Mouse (Mus musculus): ENCODE measurements at regions not wholly inside any gene's neighbourhood (a gene's known extent, or its start where the extent isn't known, plus 50 kb on each side); places are given as distances from the start of the nearest gene placed in this dataset.

GRCm38 (mm10) chr13:112171940-112172715, 116.1 kb upstream of the Ankrd55 start:
- ATAC-seq (replicated peaks; ENCODE audit: insufficient number of reproducible peaks, low FRiP score, low TSS enrichment, poor library complexity, severe bottlenecking) = no peak

DNA sequence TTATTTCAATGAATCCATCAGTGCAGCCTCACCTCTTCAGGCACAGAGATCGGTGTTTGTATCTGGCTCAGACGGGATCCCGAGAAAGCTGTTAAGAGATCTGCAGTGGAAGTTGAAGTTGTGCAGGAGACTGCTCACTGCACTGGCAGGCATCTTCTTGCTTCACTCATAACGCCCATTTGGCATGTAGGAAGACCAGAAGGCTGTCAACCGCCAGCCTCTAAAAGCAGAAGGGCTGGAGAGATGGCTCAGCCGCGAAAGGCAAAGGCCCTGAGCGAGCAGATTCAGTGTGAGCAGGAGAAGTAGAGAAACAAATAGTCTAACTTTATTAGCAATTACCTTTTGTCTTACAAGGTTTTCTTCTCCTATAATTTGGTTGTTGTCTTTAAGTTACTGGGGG, 114.3 kb upstream of the Ankrd55 start:
- ATAC-seq (replicated peaks; ENCODE audit: insufficient number of reproducible peaks, low FRiP score, low TSS enrichment, poor library complexity, severe bottlenecking) = no peak

- ATAC-seq (replicated peaks; ENCODE audit: insufficient number of reproducible peaks, low FRiP score, low TSS enrichment, poor library complexity, severe bottlenecking) = no peak
These were observed 110.2 kb upstream of the Ankrd55 start for GRCm38 (mm10) chr13:112178031-112178430.

GRCm38 (mm10) chr13:112183996-112184395, 104.3 kb upstream of the Ankrd55 start:
- ATAC-seq (replicated peaks; ENCODE audit: insufficient number of reproducible peaks, low FRiP score, low TSS enrichment, poor library complexity, severe bottlenecking) = no peak

DNA sequence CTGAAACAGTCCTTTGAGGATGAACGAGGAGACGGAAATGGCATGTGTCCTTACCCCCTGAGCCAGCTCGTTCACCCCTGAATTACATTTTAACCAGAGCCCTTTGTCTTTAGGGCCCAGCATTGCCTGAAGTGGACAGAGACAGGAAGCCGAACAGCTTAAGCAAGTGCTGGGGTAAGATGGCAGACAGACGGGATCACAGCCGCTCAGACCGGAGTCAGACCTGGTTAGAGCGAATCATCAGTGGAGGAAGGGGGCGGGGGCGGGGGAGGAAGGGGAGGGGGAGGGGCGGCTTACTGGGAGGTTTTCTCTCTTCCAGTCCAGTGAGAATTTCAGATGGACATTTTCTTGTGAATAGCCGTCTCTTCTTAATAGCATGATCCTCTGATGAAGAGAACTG, 103.1 kb upstream of the Ankrd55 start:
- ATAC-seq (replicated peaks; ENCODE audit: insufficient number of reproducible peaks, low FRiP score, low TSS enrichment, poor library complexity, severe bottlenecking) = no peak

DNA sequence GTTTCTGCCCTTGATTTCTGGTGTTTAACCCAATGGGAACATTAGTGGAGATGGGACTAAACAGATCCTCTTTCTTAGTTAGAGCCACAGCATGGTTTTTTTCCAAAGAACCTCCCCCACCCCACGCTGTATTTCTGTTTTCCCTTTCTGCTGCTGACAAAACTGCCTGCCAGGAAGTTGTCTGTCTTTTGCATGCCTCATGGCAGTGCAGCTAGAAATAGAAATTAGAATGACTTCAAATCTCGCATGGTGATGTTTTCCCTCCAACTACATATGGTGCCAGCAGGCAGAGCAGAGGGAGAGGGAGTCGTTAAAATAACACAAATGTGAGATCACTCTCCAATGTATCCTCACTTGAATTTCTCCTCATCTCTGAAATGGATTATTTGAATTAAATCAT, 101.0 kb upstream of the Ankrd55 start:
- no peak for ATAC-seq (replicated peaks; ENCODE audit: insufficient number of reproducible peaks, low FRiP score, low TSS enrichment, poor library complexity, severe bottlenecking)

DNA sequence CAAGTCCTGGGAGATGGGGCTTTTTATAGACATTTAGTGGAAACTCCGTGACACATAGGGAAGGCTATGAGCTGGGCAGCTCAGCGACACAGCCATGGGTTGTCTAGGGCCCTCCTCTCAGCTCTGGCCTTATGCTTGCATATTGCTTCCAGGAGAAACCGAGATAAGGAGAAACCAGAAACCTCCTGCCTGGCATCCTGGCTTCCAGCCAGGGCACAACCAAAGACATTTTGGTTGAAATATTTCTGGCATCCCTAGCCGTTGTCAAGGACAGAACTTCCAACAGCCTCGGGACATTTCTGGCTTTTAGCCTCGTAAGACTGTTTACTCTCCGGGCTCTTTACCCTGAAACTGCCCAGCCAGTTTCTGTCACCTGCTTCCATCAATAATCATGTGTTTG, 99.9 kb upstream of the Ankrd55 start:
- ATAC-seq (replicated peaks; ENCODE audit: insufficient number of reproducible peaks, low FRiP score, low TSS enrichment, poor library complexity, severe bottlenecking) = no peak

DNA sequence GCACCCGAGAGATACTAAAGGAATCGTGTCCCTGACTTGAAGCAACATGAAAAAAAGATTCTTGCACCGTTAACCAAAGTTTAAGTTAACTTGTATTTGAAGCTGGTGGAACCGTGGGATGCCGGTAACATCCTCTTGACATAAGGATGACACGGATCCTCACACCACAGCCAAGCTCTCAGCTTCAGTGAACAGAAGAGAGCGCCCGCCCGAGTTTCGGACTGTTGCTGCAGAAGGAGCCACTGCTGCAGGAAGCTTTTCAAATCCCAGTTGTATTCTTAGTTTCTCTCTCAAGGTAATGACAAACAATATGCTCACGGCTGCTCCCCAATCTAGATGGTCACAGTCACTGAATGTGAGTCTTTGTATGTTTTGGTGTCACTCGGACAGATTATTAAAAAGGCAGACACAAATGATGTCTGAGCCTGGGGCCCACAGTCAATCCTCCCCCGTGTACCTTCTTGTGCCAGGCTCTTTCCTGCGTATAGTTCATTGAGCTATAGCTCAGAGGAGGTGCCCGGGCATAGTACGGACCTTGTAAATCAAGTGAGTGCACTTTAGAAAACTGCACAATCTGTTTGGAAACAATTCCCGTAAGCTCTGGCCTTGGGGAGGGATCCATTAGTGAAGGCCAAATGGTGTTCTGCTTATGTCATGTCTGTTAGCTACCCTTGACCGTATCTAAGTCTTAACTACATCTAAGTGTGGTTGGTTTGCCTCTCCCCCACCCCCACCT, 99.3 kb upstream of the Ankrd55 start:
- ATAC-seq (replicated peaks; ENCODE audit: insufficient number of reproducible peaks, low FRiP score, low TSS enrichment, poor library complexity, severe bottlenecking) = no peak

GRCm38 (mm10) chr13:112189605-112190004, 98.6 kb upstream of the Ankrd55 start:
- no peak for ATAC-seq (replicated peaks; ENCODE audit: insufficient number of reproducible peaks, low FRiP score, low TSS enrichment, poor library complexity, severe bottlenecking)

- ATAC-seq (replicated peaks; ENCODE audit: insufficient number of reproducible peaks, low FRiP score, low TSS enrichment, poor library complexity, severe bottlenecking) = no peak
These were observed 95.9 kb upstream of the Ankrd55 start for GRCm38 (mm10) chr13:112192192-112192905.

GRCm38 (mm10) chr13:112193676-112194075, 94.6 kb upstream of the Ankrd55 start:
- ATAC-seq (replicated peaks; ENCODE audit: insufficient number of reproducible peaks, low FRiP score, low TSS enrichment, poor library complexity, severe bottlenecking) = no peak

GRCm38 (mm10) chr13:112194991-112195390, 93.3 kb upstream of the Ankrd55 start:
- ATAC-seq (replicated peaks; ENCODE audit: insufficient number of reproducible peaks, low FRiP score, low TSS enrichment, poor library complexity, severe bottlenecking) = no peak

- no peak for ATAC-seq (replicated peaks; ENCODE audit: insufficient number of reproducible peaks, low FRiP score, low TSS enrichment, poor library complexity, severe bottlenecking)
These were observed 91.5 kb upstream of the Ankrd55 start for GRCm38 (mm10) chr13:112196789-112197188.

GRCm38 (mm10) chr13:112203721-112204120, 84.5 kb upstream of the Ankrd55 start:
- ATAC-seq (replicated peaks; ENCODE audit: insufficient number of reproducible peaks, low FRiP score, low TSS enrichment, poor library complexity, severe bottlenecking) = no peak

GRCm38 (mm10) chr13:112204204-112204603, 84.0 kb upstream of the Ankrd55 start:
- ATAC-seq (replicated peaks; ENCODE audit: insufficient number of reproducible peaks, low FRiP score, low TSS enrichment, poor library complexity, severe bottlenecking) = no peak

DNA sequence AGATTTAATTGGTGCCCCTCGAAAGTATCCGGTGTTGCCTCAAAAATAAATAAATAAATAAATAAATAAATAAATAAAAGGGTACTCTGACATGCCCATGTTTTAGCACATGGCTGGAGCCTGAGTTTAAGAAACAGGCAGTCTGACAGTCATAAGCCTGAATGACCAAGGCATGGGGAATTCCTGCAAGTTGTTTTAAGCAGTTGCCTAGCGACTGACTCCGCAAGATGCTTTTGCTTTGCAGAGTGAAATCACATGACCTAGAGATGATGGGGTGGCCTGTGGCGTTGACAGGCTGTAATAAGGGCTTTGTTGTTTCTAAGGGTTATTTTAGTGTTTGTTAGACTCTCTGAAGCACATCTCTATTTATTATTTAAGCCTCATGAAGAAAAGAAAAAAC, 83.4 kb upstream of the Ankrd55 start:
- ATAC-seq (replicated peaks; ENCODE audit: insufficient number of reproducible peaks, low FRiP score, low TSS enrichment, poor library complexity, severe bottlenecking) = no peak

- no peak for ATAC-seq (replicated peaks; ENCODE audit: insufficient number of reproducible peaks, low FRiP score, low TSS enrichment, poor library complexity, severe bottlenecking)
These were observed 80.5 kb upstream of the Ankrd55 start for GRCm38 (mm10) chr13:112207617-112208235.

DNA sequence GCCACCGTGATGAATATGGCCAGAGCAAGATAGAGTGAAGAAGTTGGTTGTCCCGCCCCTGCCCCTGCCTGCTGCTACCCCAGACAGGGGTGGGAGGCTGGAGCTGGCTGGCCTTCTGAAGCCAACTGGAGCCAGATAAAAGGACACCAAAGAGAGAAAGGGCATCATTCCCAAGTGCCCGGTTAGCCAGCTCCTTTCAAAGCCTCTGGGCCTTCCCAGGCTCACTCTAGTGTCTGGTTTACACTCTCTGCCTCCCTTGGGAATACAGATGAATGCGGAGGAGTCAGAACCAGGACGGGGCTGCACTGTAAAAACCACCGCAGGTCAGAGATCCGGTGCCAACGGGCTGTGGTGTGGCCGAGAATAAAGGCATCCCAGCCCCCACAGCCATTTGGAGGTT, 76.4 kb upstream of the Ankrd55 start:
- ATAC-seq (replicated peaks; ENCODE audit: insufficient number of reproducible peaks, low FRiP score, low TSS enrichment, poor library complexity, severe bottlenecking) = no peak

- ATAC-seq (replicated peaks; ENCODE audit: insufficient number of reproducible peaks, low FRiP score, low TSS enrichment, poor library complexity, severe bottlenecking) = no peak
These were observed 75.9 kb upstream of the Ankrd55 start for GRCm38 (mm10) chr13:112212391-112212790.

Measured in monocyte, adult 5-6 weeks (primary cell).